Mouse (Mus musculus) layer of hippocampus, postnatal 36 days (tissue): ENCODE measurements at regions not wholly inside any gene's neighbourhood (a gene's known extent, or its start where the extent isn't known, plus 50 kb on each side); places are given as distances from the start of the nearest gene placed in this dataset.

Experiments used
- DNase-seq, 2 experiments: peaks; one replicate each; pipeline ENCODE4 v3.0.0; 2022

- DNase-seq, result no peak
These were observed 60.1 kb upstream of the Vps8 start for GRCm38 (mm10) chr16:21362663-21363367.

DNA sequence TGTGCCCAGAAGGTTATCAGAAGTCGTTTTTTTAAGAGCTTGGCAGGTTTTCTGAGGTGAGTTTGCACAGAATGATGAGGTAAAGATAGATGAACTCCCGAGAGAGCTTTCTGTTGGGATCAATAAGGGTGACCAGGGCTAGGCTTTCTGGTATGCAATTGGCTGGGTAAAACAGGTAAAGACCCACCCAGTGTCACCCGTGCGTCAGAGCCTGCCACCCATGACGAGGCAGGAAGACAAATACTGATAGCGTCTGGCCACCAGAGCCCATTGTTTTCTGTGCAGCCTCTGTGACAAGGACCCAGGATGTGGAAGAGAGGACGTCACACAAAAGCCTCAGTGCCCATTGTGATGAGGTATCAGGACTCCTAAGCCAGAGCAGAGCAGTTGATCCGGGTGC lies 58.0 kb upstream of the Vps8 start:
- DNase-seq, result no peak

DNA sequence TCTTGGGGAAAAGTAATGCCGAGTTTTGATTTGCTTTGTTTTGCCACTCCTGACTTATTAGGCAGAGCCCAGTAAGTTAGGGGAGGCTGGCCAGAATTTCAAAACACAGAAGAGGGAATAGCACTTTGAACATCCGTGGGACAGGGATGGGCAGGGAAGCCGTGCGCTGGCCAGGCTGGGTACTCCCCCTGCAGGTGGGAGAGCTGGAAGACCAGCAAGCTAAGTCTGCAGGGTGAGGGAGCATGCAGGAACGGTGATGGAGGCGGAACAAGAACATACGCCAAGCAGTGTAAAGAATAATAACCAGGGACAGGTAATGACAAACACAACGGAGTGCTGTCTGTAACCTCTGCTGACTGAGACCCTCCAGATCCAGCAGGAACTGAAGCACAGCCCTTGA lies 55.5 kb upstream of the Vps8 start:
- no peak for DNase-seq

DNA sequence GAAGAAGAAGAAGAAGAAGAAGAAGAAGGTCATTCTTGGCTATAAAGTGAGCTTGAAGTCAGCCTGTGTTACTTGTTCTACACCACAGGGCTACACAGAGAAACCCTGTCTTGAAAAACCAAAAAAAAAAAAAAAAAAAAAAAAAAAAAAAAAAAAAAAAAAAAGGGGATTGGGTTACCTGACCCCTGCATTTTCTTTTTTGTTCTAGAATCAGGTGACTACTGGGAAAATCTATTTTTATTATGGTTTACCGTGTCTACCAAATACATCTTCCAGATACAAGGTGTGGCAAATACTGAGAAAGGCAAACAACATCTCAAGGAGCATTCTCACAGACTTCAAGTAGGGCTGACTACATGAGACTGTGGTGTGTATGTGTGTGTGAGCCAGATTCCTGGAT lies 54.1 kb upstream of the Vps8 start:
- DNase-seq, result no peak

GRCm38 (mm10) chr16:21369569-21370512 lies 53.1 kb upstream of the Vps8 start:
- DNase-seq, result no peak
